Mouse (Mus musculus): Measurements from ENCODE around the gene Adad2. TPM values are rescaled to one million over a fixed set of nuclear protein-coding genes. Genes with fewer than 3 reads are reported as not detected.

Gene Adad2
- total and polyA plus RNA-seq, 3 experiments: not detected

DNA sequence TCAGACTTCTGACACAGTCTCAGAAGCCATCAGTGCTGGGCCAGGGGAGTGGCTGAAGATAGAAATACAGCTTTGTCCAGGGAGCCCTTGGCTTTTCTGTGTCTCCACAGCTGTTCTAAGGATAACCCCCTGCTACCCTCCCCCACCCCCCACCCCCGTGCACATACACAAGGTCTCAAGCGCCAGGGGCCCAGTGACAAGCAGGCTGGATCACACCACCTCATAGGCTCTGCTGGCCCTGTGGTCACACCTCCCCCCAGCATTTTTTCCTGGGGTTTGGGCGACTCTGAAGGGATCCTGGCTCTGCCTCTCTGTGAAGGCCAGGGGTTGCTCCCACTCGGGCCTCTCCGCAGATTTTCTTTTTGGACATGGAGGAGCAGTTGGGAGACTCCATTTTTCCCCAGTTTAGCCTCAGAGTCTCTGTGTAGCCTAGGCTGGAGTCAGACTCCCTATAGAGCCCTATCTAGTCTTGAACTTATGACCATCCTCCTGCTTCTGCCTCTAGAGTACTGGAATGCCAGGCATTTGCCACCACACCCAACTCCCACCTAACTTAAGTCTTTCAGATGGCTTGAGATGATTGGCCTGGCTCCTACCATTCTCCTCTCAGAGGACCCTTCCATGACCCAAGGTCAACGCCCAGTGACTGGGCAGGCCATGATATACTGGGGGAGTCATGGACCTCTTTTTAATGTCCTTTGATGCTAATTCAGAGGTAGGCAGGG, 7.7 kb downstream of the Adad2 start:
- H3K4me3 ChIP-seq (ENCODE audit: control insufficient read depth in 1 of 2, insufficient read depth in 1 of 2, low read depth in 2 of 2, low read length in 2 of 2): no peak overlapping the region
- H3K36me3 ChIP-seq (ENCODE audit: control insufficient read depth in 1 of 2, insufficient read depth in 2 of 2, low read length in 2 of 2): no peaks in the 10 kb centered on the region
- no peak overlapping the region for H3K9ac ChIP-seq (ENCODE audit: control insufficient read depth, low read depth, low read length, poor library complexity, severe bottlenecking)
- no peak for DNase-seq (ENCODE audit: low read depth, low spot score)
- no peaks in the 10 kb centered on the region for H3K9me3 ChIP-seq (replicated peaks; ENCODE audit: insufficient read depth, low read length)
- H3K4me1 ChIP-seq (ENCODE audit: control insufficient read depth in 1 of 2, insufficient read depth in 2 of 2, low read length in 2 of 2): no peaks in the 10 kb centered on the region
- H3K27me3 ChIP-seq (ENCODE audit: control insufficient read depth in 1 of 2, insufficient read depth in 2 of 2, low read length in 2 of 2): peaks cover 0 to 2% of the 10 kb centered on the region in 2 experiments; a peak in 2 of 4 replicates
- no peaks in the 10 kb centered on the region for H3K79me2 ChIP-seq (ENCODE audit: control insufficient read depth, insufficient read depth, low read length, poor library complexity)
- no peak for TF ChIP-seq POLR2A (IDR thresholded peaks at IDR 0.05; ENCODE audit: control insufficient read depth in 1 of 2, insufficient read depth in 1 of 2, low read depth in 1 of 2, low read length in 2 of 2, poor library complexity in 1 of 2)
- H3K27ac ChIP-seq (ENCODE audit: control insufficient read depth, low read depth, low read length): no peak overlapping the region

DNA sequence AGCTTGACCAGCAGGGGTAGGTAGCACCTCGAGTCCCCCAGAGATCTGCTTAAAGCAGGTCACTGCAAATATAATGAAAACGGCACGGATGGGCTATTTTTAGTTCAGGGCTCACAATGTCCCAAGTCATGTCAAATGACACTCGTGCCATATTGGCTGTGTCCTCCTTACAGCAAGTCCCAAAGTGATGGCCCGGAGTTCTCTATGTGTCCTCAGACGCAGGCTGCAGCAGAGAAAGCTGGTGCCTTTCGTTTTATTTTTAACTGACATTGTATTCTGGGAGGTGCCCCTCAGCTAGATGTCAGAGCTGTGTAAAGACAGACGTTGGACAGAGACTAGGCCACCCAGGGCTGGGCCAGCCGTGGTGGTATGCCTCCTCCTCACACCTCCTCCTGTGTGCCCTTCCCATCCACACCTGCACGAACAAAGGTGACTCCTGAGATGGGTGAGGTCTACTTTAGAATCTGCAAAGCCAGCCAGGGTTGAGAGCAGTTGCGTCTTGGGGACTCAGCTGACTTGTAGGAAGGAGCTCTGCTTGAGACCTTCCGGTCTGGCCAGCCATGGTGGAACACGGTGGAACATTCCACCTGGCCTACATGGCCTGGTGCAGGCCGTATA, 8.4 kb downstream of the Adad2 start:
- Histone ChIP-seq H3K4me1 (ENCODE audit: control insufficient read depth in 1 of 2, insufficient read depth in 2 of 2, low read length in 2 of 2) (no peaks in the 10 kb centered on the region), H3K9me3 (replicated peaks; ENCODE audit: insufficient read depth, low read length) (no peaks in the 10 kb centered on the region), H3K79me2 (ENCODE audit: control insufficient read depth, insufficient read depth, low read length, poor library complexity) (no peaks in the 10 kb centered on the region), H3K27ac (ENCODE audit: control insufficient read depth, low read depth, low read length) (no peak overlapping the region), H3K27me3 (ENCODE audit: control insufficient read depth in 1 of 2, insufficient read depth in 2 of 2, low read length in 2 of 2) (peaks cover 0 to 2% of the 10 kb centered on the region in 2 experiments; a peak in 2 of 4 replicates), H3K4me3 (ENCODE audit: control insufficient read depth in 1 of 2, insufficient read depth in 1 of 2, low read depth in 2 of 2, low read length in 2 of 2) (no peak overlapping the region), H3K9ac (ENCODE audit: control insufficient read depth, low read depth, low read length, poor library complexity, severe bottlenecking) (no peak overlapping the region), H3K36me3 (ENCODE audit: control insufficient read depth in 1 of 2, insufficient read depth in 2 of 2, low read length in 2 of 2) (no peaks in the 10 kb centered on the region)
- no peak for DNase-seq (ENCODE audit: low read depth, low spot score)
- no peak for TF ChIP-seq MYB (IDR thresholded peaks at IDR 0.05; ENCODE audit: low read depth, low read length)
- no peak for TF ChIP-seq TBP (IDR thresholded peaks at IDR 0.05; ENCODE audit: low read depth, low read length)
- TF ChIP-seq POLR2AphosphoS5 (IDR thresholded peaks at IDR 0.05; ENCODE audit: borderline replicate concordance, low read depth, low read length): no peak
- no peak for TF ChIP-seq CHD1 (IDR thresholded peaks at IDR 0.05; ENCODE audit: low read depth, low read length)
- TF ChIP-seq ZMIZ1 (IDR thresholded peaks at IDR 0.05; ENCODE audit: low read depth, low read length): no peak
- TF ChIP-seq NRF1 (IDR thresholded peaks at IDR 0.05; ENCODE audit: insufficient read depth, low read depth, low read length, poor library complexity, severe bottlenecking): no peak
- no peak for TF ChIP-seq MAZ (IDR thresholded peaks at IDR 0.05; ENCODE audit: low read depth, low read length)
- no peak for TF ChIP-seq MAX (IDR thresholded peaks at IDR 0.05; ENCODE audit: low read length)
- no peak for TF ChIP-seq ELF1 (IDR thresholded peaks at IDR 0.05; ENCODE audit: low read depth, low read length)
- TF ChIP-seq BHLHE40 (IDR thresholded peaks at IDR 0.05; ENCODE audit: borderline replicate concordance, low read depth, low read length): no peak
- TF ChIP-seq KAT2A (conservative IDR thresholded peaks at IDR 0.05; ENCODE audit: low read depth, low read length): no peak
- TF ChIP-seq MEF2A (IDR thresholded peaks at IDR 0.05; ENCODE audit: extremely low read depth, insufficient replicate concordance, low read depth, low read length, poor library complexity, severe bottlenecking): no peak
- no peak for TF ChIP-seq POLR2AphosphoS2 (IDR thresholded peaks at IDR 0.05; ENCODE audit: low read length)
- no peak for TF ChIP-seq UBTF (IDR thresholded peaks at IDR 0.05; ENCODE audit: borderline replicate concordance, insufficient read depth, low read depth, low read length)
- no peak for TF ChIP-seq TCF12 (IDR thresholded peaks at IDR 0.05; ENCODE audit: low read depth, low read length)
- TF ChIP-seq RCOR1 (IDR thresholded peaks at IDR 0.05; ENCODE audit: low read depth, low read length): no peak

All from MEL (cell line).